Mouse (Mus musculus) megakaryocyte, embryonic 14.5 days (primary cell): ENCODE results near the gene Hoxa7. TPM values are rescaled to one million over a fixed set of nuclear protein-coding genes. Genes with fewer than 3 reads are reported as not detected.

ENCODE experiments used
- H3K27me3 ChIP-seq: replicated peaks from 2 replicates; pipeline ENCODE3; 2012; ENCODE audit warnings: inconsistent platforms
- H3K36me3 ChIP-seq: replicated peaks from 2 replicates; pipeline ENCODE3; 2012; ENCODE audit warnings: low read length, inconsistent platforms, mixed read lengths
- H3K4me1 ChIP-seq: 2 replicates; pipeline ENCODE4 v1.6.1; 2012; ENCODE audit warnings: inconsistent platforms
- H3K4me3 ChIP-seq: replicated peaks from 2 replicates; pipeline ENCODE3; 2012; ENCODE audit warnings: moderate library complexity, mild to moderate bottlenecking, inconsistent platforms
- H3K9me3 ChIP-seq: 2 replicates; pipeline ENCODE4 v1.6.1; 2012; ENCODE audit warnings: inconsistent platforms
- FLI1 ChIP-seq: IDR thresholded peaks from 2 replicates; pipeline ENCODE4 v1.6.1; 2012; ENCODE audit warnings: low read length, inconsistent platforms, mixed read lengths
- GATA1 ChIP-seq: IDR thresholded peaks from 3 replicates; pipeline ENCODE4 v1.6.1; 2012; ENCODE audit warnings: mixed read lengths, low read length, inconsistent platforms, borderline replicate concordance
- polyA plus RNA-seq: library from polyadenylated mRNA; stranded (reverse); fragments of >175 nt; gene quantifications from 2 replicates; pipeline ENCODE4 v1.2.3, GENCODE M21; 2012; ENCODE audit warnings: low replicate concordance; ENCODE audit not compliant: insufficient read depth

Hoxa7 gene
- polyA plus RNA-seq, 1 experiment, result 2.8 TPM

DNA sequence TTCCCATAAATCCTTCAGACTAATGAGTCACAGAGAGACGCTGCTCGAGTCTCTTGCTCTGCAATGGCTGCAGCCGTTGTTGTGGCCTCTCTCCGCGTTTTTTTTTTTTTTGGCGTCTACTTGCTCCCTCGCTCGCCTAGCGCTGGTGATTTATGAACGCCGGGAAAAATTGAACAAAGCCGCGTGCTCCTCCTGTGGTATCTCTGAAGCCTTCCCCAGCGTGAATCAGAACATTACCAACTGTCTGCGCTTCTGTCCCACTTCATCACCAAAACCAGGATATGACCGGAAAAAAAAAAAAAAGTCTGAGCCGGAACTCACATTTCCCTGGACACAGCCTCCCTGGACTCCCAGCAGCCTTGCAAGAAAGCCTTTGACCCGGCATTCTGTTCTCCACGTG lies 36.4 kb downstream of the Hoxa7 start:
- TF ChIP-seq FLI1 (no peak), GATA1 (no peak)
- Histone ChIP-seq H3K4me1 (no peaks in the 10 kb centered on the region), H3K27me3 (peaks cover 44% of the 10 kb centered on the region), H3K4me3 (no peak overlapping the region), H3K9me3 (0 out of 2 replicates have a peak, but pooled peaks cover under 1% of the 10 kb centered on the region), H3K36me3 (no peaks in the 10 kb centered on the region)

DNA sequence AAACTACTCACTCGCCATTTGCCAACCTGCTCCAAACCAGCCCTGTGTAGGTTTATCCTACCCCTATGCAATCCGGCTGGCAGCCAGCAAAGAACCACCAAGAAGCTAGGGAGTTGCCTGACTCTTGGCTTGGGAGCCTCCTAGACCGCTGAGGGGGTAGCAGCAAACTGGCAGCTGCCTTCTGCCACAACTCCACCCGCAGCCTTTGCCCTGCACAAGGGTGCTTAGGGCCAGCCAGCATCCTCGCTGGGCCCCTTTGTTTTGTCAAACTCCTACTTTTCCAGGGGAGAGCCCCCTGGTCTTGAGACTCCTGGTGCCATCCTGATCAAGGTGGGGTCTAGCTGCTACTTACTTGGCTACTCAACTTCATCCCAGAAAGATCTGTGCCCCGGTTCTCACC lies 37.0 kb downstream of the Hoxa7 start:
- Histone ChIP-seq H3K27me3 (peaks cover 43% of the 10 kb centered on the region), H3K4me3 (no peak overlapping the region)

DNA sequence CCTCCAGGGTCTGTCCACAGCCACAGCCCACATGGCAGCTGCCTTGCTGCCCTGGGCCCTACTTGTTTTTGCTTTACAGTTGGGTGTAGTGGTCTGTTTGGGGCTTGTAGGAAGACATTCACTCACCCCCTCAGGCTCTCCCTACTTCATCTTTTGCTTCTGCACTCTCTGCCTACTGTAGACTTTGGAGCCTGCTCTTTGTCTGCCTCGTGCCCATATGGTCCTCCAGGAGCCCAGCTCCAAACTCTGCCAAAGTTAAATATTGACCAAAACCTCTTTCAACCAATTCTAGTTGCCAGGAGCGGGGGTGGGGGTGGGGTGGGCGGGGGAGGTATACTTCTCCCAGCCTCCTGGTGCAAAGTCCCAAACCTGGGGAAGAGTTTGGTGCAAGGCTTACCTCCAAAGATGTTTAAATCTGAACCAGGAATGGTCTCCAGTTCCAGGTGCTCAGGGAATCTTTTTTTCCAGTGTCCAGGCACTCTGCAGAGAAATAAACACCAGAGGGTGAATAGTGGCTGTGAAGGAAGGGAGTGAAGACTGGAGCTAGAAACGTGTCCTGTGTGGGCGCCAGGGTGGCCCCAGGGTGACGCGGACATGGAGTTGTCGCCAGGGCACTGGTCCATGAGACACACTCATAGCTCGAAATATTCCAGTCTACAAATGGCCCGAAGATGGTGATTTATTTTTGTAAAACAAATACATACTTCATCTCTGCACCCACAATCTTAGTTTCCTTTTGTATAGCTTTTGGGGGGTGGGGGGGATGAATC lies 38.2 kb downstream of the Hoxa7 start:
- H3K4me1 ChIP-seq, result no peaks in the 10 kb centered on the region
- H3K36me3 ChIP-seq, result no peaks in the 10 kb centered on the region
- H3K27me3 ChIP-seq, result peaks cover 48% of the 10 kb centered on the region
- no peaks in the 10 kb centered on the region for H3K9me3 ChIP-seq
- no peak for TF ChIP-seq FLI1
- no peak for TF ChIP-seq GATA1
- H3K4me3 ChIP-seq, result no peak overlapping the region

More for the DNA sequence above, 37.0 kb downstream of the Hoxa7 start:
- no peak for TF ChIP-seq FLI1
- TF ChIP-seq GATA1, result no peak
- H3K36me3 ChIP-seq, result no peaks in the 10 kb centered on the region
- no peaks in the 10 kb centered on the region for H3K9me3 ChIP-seq
- H3K4me1 ChIP-seq, result no peaks in the 10 kb centered on the region

- Histone ChIP-seq H3K4me3 (no peak overlapping the region), H3K36me3 (no peaks in the 10 kb centered on the region), H3K9me3 (0 out of 2 replicates have a peak, but pooled peaks cover 2% of the 10 kb centered on the region), H3K27me3 (peaks cover 49% of the 10 kb centered on the region), H3K4me1 (no peaks in the 10 kb centered on the region)
- TF ChIP-seq GATA1 (no peak), FLI1 (no peak)
Observed at GRCm38 (mm10) chr6:52182793-52183192, 38.9 kb downstream of the Hoxa7 start.

DNA sequence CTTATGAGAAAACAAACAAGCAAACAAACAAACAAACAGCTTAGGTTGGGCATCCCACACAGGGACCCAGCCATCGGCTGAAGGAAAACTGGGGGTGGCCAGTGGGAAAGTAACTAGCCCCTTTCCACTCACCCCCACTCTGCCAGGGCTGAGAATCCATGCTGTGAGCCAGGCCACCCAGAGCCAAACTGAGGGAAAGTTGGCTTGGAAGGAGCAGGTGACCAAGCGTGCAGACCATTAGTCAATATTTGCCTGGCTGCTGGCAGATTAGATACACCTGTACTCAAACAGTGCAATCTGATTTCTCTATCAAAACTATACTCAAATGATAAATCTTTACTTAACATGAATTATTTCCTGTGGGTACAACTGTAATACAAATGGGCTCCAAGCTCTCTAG lies 39.6 kb downstream of the Hoxa7 start:
- TF ChIP-seq GATA1 (no peak), FLI1 (no peak)
- peaks cover 55% of the 10 kb centered on the region for H3K27me3 ChIP-seq

GRCm38 (mm10) chr6:52180726-52181125 lies 40.9 kb downstream of the Hoxa7 start:
- no peak overlapping the region for H3K4me3 ChIP-seq
- H3K36me3 ChIP-seq, result no peaks in the 10 kb centered on the region
- peaks cover 16% of the 10 kb centered on the region for H3K9me3 ChIP-seq
- H3K4me1 ChIP-seq, result no peaks in the 10 kb centered on the region
- TF ChIP-seq FLI1 (no peak), GATA1 (no peak)
- H3K27me3 ChIP-seq, result peaks cover 53% of the 10 kb centered on the region

More for the DNA sequence above, 39.6 kb downstream of the Hoxa7 start:
- peaks cover 7% of the 10 kb centered on the region; the same call in 1 of the 2 replicates for H3K9me3 ChIP-seq
- no peaks in the 10 kb centered on the region for H3K36me3 ChIP-seq
- no peak overlapping the region for H3K4me3 ChIP-seq
- H3K4me1 ChIP-seq, result no peaks in the 10 kb centered on the region

DNA sequence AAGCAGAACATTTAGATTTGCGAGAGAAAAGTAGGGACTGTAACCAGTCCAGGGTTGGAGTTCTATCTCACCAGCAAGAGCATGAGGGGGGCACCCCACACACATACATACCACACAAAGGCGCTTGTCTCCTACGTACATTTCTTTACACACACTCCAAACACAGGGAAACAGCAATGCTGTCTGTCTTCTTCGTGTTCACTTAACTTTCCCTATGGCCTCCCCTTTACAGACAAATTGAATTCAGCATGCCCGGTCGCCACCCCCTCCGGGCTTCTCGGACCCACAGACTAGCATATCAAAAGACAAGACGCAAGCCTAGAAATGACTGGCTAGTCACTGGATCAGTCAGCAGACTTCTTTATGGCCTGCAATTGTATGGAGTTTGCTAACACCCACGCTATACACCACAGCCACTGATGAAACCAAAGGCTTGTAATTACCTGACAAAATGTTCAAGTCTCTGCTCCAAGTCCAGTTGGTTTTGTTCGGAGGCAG lies 41.4 kb downstream of the Hoxa7 start:
- Histone ChIP-seq H3K4me1 (no peaks in the 10 kb centered on the region), H3K9me3 (peaks cover 18% of the 10 kb centered on the region), H3K36me3 (no peaks in the 10 kb centered on the region), H3K27me3 (peaks cover 54% of the 10 kb centered on the region), H3K4me3 (no peak overlapping the region)
- no peak for TF ChIP-seq FLI1
- TF ChIP-seq GATA1, result no peak

GRCm38 (mm10) chr6:52179690-52180089 lies 42.0 kb downstream of the Hoxa7 start:
- no peak overlapping the region for H3K4me3 ChIP-seq
- no peaks in the 10 kb centered on the region for H3K36me3 ChIP-seq
- H3K9me3 ChIP-seq, result peaks cover 22% of the 10 kb centered on the region
- H3K27me3 ChIP-seq, result peaks cover 56% of the 10 kb centered on the region
- no peaks in the 10 kb centered on the region for H3K4me1 ChIP-seq
- TF ChIP-seq FLI1, result no peak
- no peak for TF ChIP-seq GATA1

GRCm38 (mm10) chr6:52178918-52179665 lies 42.6 kb downstream of the Hoxa7 start:
- no peak overlapping the region for H3K4me3 ChIP-seq
- TF ChIP-seq FLI1, result no peak
- no peak for TF ChIP-seq GATA1
- peaks cover 22% of the 10 kb centered on the region for H3K9me3 ChIP-seq
- H3K4me1 ChIP-seq, result no peaks in the 10 kb centered on the region
- H3K27me3 ChIP-seq, result peaks cover 51% of the 10 kb centered on the region
- H3K36me3 ChIP-seq, result no peaks in the 10 kb centered on the region

DNA sequence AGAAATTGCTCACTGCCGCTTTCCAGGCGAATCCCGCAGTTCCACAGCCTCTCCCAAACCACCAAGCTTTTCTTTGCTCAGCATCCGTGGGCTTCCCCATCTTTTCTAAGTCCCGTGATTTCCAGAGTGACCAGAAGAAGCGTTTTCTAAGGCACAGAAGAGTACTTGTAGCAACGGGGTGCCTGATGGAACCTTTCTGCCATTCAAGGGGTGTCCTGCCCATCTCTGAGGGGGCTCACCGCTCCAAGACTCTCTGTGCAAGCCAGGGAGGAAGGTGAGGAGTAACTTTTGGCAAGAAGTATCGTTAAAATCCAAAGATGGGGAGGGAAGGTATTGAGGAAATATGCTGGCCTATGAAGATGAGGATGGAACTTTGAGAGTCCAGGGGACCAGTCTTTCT lies 43.8 kb downstream of the Hoxa7 start:
- Histone ChIP-seq H3K4me3 (no peak overlapping the region), H3K27me3 (peaks cover 45% of the 10 kb centered on the region), H3K36me3 (no peaks in the 10 kb centered on the region), H3K9me3 (peaks cover 22% of the 10 kb centered on the region), H3K4me1 (no peaks in the 10 kb centered on the region)
- TF ChIP-seq FLI1 (no peak), GATA1 (no peak)
